Mouse (Mus musculus): ENCODE data around the gene Fstl4. TPM values are rescaled to one million over a fixed set of nuclear protein-coding genes. Genes with fewer than 3 reads are reported as not detected.
A peak's percentile ranks its signal among the peaks of the same experiment; 100 is the strongest.

Fstl4 gene
- 6.7 and 7.2 TPM in 2 replicates for polyA plus RNA-seq (2014; fragmentation: Nextera tagmentation; extraction: Ambion mirVana)

GRCm38 (mm10) chr11:52764461-52764893 is at the start of gene Fstl4:
Gene Fstl4, plus strand, starts transcription at chr11:52764634.
- H3K27ac ChIP-seq (replicated peaks; ENCODE audit: low read depth, low read length), result no peak within 1 kb of the TSS
- H3K36me3 ChIP-seq (ENCODE audit: control insufficient read depth, insufficient read depth, low read length), result no peaks in the 10 kb centered on the region
- no peaks in the 10 kb centered on the region for H3K9me3 ChIP-seq (ENCODE audit: control insufficient read depth, low read length)
- peak within 1 kb of the TSS; percentile 70 for H3K9ac ChIP-seq (replicated peaks; ENCODE audit: low read length)
- H3K4me3 ChIP-seq (replicated peaks; ENCODE audit: low read depth, low read length), result peak within 1 kb of the TSS; percentile 65
- peak within 1 kb of the TSS; percentile 99 for H3K4me2 ChIP-seq (ENCODE audit: low read length)
- peaks cover 36% of the 10 kb centered on the region for H3K27me3 ChIP-seq (ENCODE audit: control insufficient read depth, insufficient read depth, low read length)
- ATAC-seq (ENCODE audit: low FRiP score, low TSS enrichment) (peak; percentile 43; the same call in 1 of the 2 replicates), DNase-seq (peak; percentile 77)
- WGBS, result 1% methylated on average over 47 of the region's 48 CpGs
- peaks cover 11% of the 10 kb centered on the region; the same call in 1 of the 2 replicates for H3K4me1 ChIP-seq (ENCODE audit: control insufficient read depth, insufficient read depth, low read length)

GRCm38 (mm10) chr11:52718570-52718969 is 45.9 kb upstream of the Fstl4 start:
- Histone ChIP-seq H3K27ac (replicated peaks; ENCODE audit: low read depth, low read length) (no peak overlapping the region), H3K9me3 (ENCODE audit: control insufficient read depth, low read length) (no peaks in the 10 kb centered on the region), H3K36me3 (ENCODE audit: control insufficient read depth, insufficient read depth, low read length) (no peaks in the 10 kb centered on the region), H3K27me3 (ENCODE audit: control insufficient read depth, insufficient read depth, low read length) (no peaks in the 10 kb centered on the region), H3K9ac (replicated peaks; ENCODE audit: low read length) (no peak overlapping the region), H3K4me3 (replicated peaks; ENCODE audit: low read depth, low read length) (no peak overlapping the region), H3K4me2 (ENCODE audit: low read length) (no peak overlapping the region), H3K4me1 (ENCODE audit: control insufficient read depth, insufficient read depth, low read length) (no peaks in the 10 kb centered on the region)
- ATAC-seq (ENCODE audit: low FRiP score, low TSS enrichment) (no peak), DNase-seq (no peak)
- 69% methylated on average over 1 of the region's 1 CpGs for WGBS

- H3K27ac ChIP-seq (replicated peaks; ENCODE audit: low read depth, low read length), result no peak overlapping the region
- ATAC-seq (ENCODE audit: low FRiP score, low TSS enrichment) (no peak), DNase-seq (no peak)
- H3K4me3 ChIP-seq (replicated peaks; ENCODE audit: low read depth, low read length), result no peak overlapping the region
- H3K27me3 ChIP-seq (ENCODE audit: control insufficient read depth, insufficient read depth, low read length), result no peaks in the 10 kb centered on the region
- no peak overlapping the region for H3K9ac ChIP-seq (replicated peaks; ENCODE audit: low read length)
- no peak overlapping the region for H3K4me2 ChIP-seq (ENCODE audit: low read length)
- peaks cover 1% of the 10 kb centered on the region; the same call in 1 of the 2 replicates for H3K9me3 ChIP-seq (ENCODE audit: control insufficient read depth, low read length)
- no peaks in the 10 kb centered on the region for H3K36me3 ChIP-seq (ENCODE audit: control insufficient read depth, insufficient read depth, low read length)
- WGBS, result 80% methylated on average over 6 of the region's 6 CpGs
- no peaks in the 10 kb centered on the region for H3K4me1 ChIP-seq (ENCODE audit: control insufficient read depth, insufficient read depth, low read length)
Measured at GRCm38 (mm10) chr11:52721087-52721486, 43.3 kb upstream of the Fstl4 start.

- no peak overlapping the region for H3K27ac ChIP-seq (replicated peaks; ENCODE audit: low read depth, low read length)
- no peaks in the 10 kb centered on the region for H3K4me1 ChIP-seq (ENCODE audit: control insufficient read depth, insufficient read depth, low read length)
- H3K9me3 ChIP-seq (ENCODE audit: control insufficient read depth, low read length), result peaks cover 3% of the 10 kb centered on the region; the same call in 1 of the 2 replicates
- H3K4me3 ChIP-seq (replicated peaks; ENCODE audit: low read depth, low read length), result no peak overlapping the region
- H3K27me3 ChIP-seq (ENCODE audit: control insufficient read depth, insufficient read depth, low read length), result no peaks in the 10 kb centered on the region
- DNase-seq (no peak), ATAC-seq (ENCODE audit: low FRiP score, low TSS enrichment) (no peak)
- H3K36me3 ChIP-seq (ENCODE audit: control insufficient read depth, insufficient read depth, low read length), result no peaks in the 10 kb centered on the region
- no peak overlapping the region for H3K9ac ChIP-seq (replicated peaks; ENCODE audit: low read length)
- WGBS, result 94% methylated on average over 4 of the region's 4 CpGs
- H3K4me2 ChIP-seq (ENCODE audit: low read length), result no peak overlapping the region
Measured at GRCm38 (mm10) chr11:52722706-52723105, 41.7 kb upstream of the Fstl4 start.

- H3K4me3 ChIP-seq (replicated peaks; ENCODE audit: low read depth, low read length), result no peak overlapping the region
- H3K9ac ChIP-seq (replicated peaks; ENCODE audit: low read length), result no peak overlapping the region
- 97% methylated on average over 1 of the region's 1 CpGs for WGBS
- no peak overlapping the region for H3K4me2 ChIP-seq (ENCODE audit: low read length)
- ATAC-seq (ENCODE audit: low FRiP score, low TSS enrichment) (no peak), DNase-seq (no peak)
- peaks cover 3% of the 10 kb centered on the region; the same call in 1 of the 2 replicates for H3K9me3 ChIP-seq (ENCODE audit: control insufficient read depth, low read length)
- no peaks in the 10 kb centered on the region for H3K36me3 ChIP-seq (ENCODE audit: control insufficient read depth, insufficient read depth, low read length)
- H3K4me1 ChIP-seq (ENCODE audit: control insufficient read depth, insufficient read depth, low read length), result no peaks in the 10 kb centered on the region
- no peaks in the 10 kb centered on the region for H3K27me3 ChIP-seq (ENCODE audit: control insufficient read depth, insufficient read depth, low read length)
- no peak overlapping the region for H3K27ac ChIP-seq (replicated peaks; ENCODE audit: low read depth, low read length)
Measured at GRCm38 (mm10) chr11:52726001-52726400, 38.4 kb upstream of the Fstl4 start.

GRCm38 (mm10) chr11:52728479-52728878 is 36.0 kb upstream of the Fstl4 start:
- Histone ChIP-seq H3K4me1 (ENCODE audit: control insufficient read depth, insufficient read depth, low read length) (no peaks in the 10 kb centered on the region), H3K9ac (replicated peaks; ENCODE audit: low read length) (no peak overlapping the region), H3K4me2 (ENCODE audit: low read length) (no peak overlapping the region), H3K4me3 (replicated peaks; ENCODE audit: low read depth, low read length) (no peak overlapping the region), H3K27ac (replicated peaks; ENCODE audit: low read depth, low read length) (no peak overlapping the region), H3K27me3 (ENCODE audit: control insufficient read depth, insufficient read depth, low read length) (no peaks in the 10 kb centered on the region), H3K9me3 (ENCODE audit: control insufficient read depth, low read length) (peaks cover 3% of the 10 kb centered on the region; the same call in 1 of the 2 replicates), H3K36me3 (ENCODE audit: control insufficient read depth, insufficient read depth, low read length) (no peaks in the 10 kb centered on the region)
- ATAC-seq (ENCODE audit: low FRiP score, low TSS enrichment), result no peak
- peak; percentile 23 for DNase-seq
- 65% methylated on average over 15 of the region's 15 CpGs for WGBS

- Histone ChIP-seq H3K9ac (replicated peaks; ENCODE audit: low read length) (no peak overlapping the region), H3K4me3 (replicated peaks; ENCODE audit: low read depth, low read length) (no peak overlapping the region), H3K9me3 (ENCODE audit: control insufficient read depth, low read length) (peaks cover 3% of the 10 kb centered on the region; the same call in 1 of the 2 replicates), H3K27me3 (ENCODE audit: control insufficient read depth, insufficient read depth, low read length) (no peaks in the 10 kb centered on the region), H3K4me1 (ENCODE audit: control insufficient read depth, insufficient read depth, low read length) (no peaks in the 10 kb centered on the region), H3K27ac (replicated peaks; ENCODE audit: low read depth, low read length) (no peak overlapping the region), H3K36me3 (ENCODE audit: control insufficient read depth, insufficient read depth, low read length) (no peaks in the 10 kb centered on the region), H3K4me2 (ENCODE audit: low read length) (no peak overlapping the region)
- DNase-seq, result no peak
- ATAC-seq (ENCODE audit: low FRiP score, low TSS enrichment), result no peak
- 88% methylated on average over 5 of the region's 5 CpGs for WGBS
Measured at GRCm38 (mm10) chr11:52729890-52730289, 34.5 kb upstream of the Fstl4 start.

- H3K4me1 ChIP-seq (ENCODE audit: control insufficient read depth, insufficient read depth, low read length), result no peaks in the 10 kb centered on the region
- H3K9me3 ChIP-seq (ENCODE audit: control insufficient read depth, low read length), result no peaks in the 10 kb centered on the region
- no peak overlapping the region for H3K4me2 ChIP-seq (ENCODE audit: low read length)
- DNase-seq (peak; percentile 23), ATAC-seq (ENCODE audit: low FRiP score, low TSS enrichment) (no peak)
- no peak overlapping the region for H3K27ac ChIP-seq (replicated peaks; ENCODE audit: low read depth, low read length)
- no peaks in the 10 kb centered on the region for H3K36me3 ChIP-seq (ENCODE audit: control insufficient read depth, insufficient read depth, low read length)
- no peak overlapping the region for H3K9ac ChIP-seq (replicated peaks; ENCODE audit: low read length)
- WGBS, result 52% methylated on average over 8 of the region's 8 CpGs
- H3K4me3 ChIP-seq (replicated peaks; ENCODE audit: low read depth, low read length), result no peak overlapping the region
- no peaks in the 10 kb centered on the region for H3K27me3 ChIP-seq (ENCODE audit: control insufficient read depth, insufficient read depth, low read length)
Measured at GRCm38 (mm10) chr11:52731979-52732378, 32.5 kb upstream of the Fstl4 start.

- Histone ChIP-seq H3K27ac (replicated peaks; ENCODE audit: low read depth, low read length) (no peak overlapping the region), H3K27me3 (ENCODE audit: control insufficient read depth, insufficient read depth, low read length) (no peaks in the 10 kb centered on the region), H3K4me3 (replicated peaks; ENCODE audit: low read depth, low read length) (no peak overlapping the region), H3K4me2 (ENCODE audit: low read length) (no peak overlapping the region), H3K9me3 (ENCODE audit: control insufficient read depth, low read length) (no peaks in the 10 kb centered on the region), H3K4me1 (ENCODE audit: control insufficient read depth, insufficient read depth, low read length) (no peaks in the 10 kb centered on the region), H3K9ac (replicated peaks; ENCODE audit: low read length) (no peak overlapping the region), H3K36me3 (ENCODE audit: control insufficient read depth, insufficient read depth, low read length) (no peaks in the 10 kb centered on the region)
- no peak for DNase-seq
- WGBS, result 89% methylated on average over 6 of the region's 6 CpGs
- ATAC-seq (ENCODE audit: low FRiP score, low TSS enrichment), result no peak
Measured at GRCm38 (mm10) chr11:52734493-52735195, 29.8 kb upstream of the Fstl4 start.
